Mouse (Mus musculus) limb, embryonic 10.5 days (tissue): ENCODE measurements around the gene Gm9. TPM values are rescaled to one million over a fixed set of nuclear protein-coding genes. Genes with fewer than 3 reads are reported as not detected.

Experiments
- polyA plus RNA-seq: library from polyadenylated mRNA; unstranded; fragments of >200 nt; fragmentation: Nextera tagmentation; extraction: Ambion mirVana; gene quantifications from 2 replicates; pipeline ENCODE4 v1.2.1, GENCODE M21; 2016

Gm9 gene
- polyA plus RNA-seq, 1 experiment from 2014 or later, result not detected

Other genes with a start within 250 kb of the Gm9 start
- gene Sept6, start 219.2 kb downstream of the Gm9 start, polyA plus RNA-seq, result 38.8 and 59.0 TPM in 2 replicates
- 0.09 and 0.15 TPM in 2 replicates for gene Sowahd, start 162.2 kb downstream of the Gm9 start, polyA plus RNA-seq
- gene Rpl39, start 125.6 kb downstream of the Gm9 start, polyA plus RNA-seq, result 429 and 521 TPM in 2 replicates
- 14.0 and 18.4 TPM in 2 replicates for gene Upf3b, start 100.7 kb downstream of the Gm9 start, polyA plus RNA-seq
- 16.8 and 20.2 TPM in 2 replicates for gene Nkap, start 84.2 kb downstream of the Gm9 start, polyA plus RNA-seq
- gene Akap14, start 42.2 kb downstream of the Gm9 start, polyA plus RNA-seq, result not detected in 2 replicates
- gene Ndufa1, start 19.9 kb downstream of the Gm9 start, polyA plus RNA-seq, result 329 and 348 TPM in 2 replicates
- gene Rnf113a1, start 19.8 kb downstream of the Gm9 start, polyA plus RNA-seq, result 9.4 and 11.4 TPM in 2 replicates
- gene Rhox1, start 11.2 kb upstream of the Gm9 start, polyA plus RNA-seq, result not detected in 2 replicates
- not detected in 2 replicates for gene Rhox2a, start 33.9 kb upstream of the Gm9 start, polyA plus RNA-seq
- gene Rhox3a, start 38.9 kb upstream of the Gm9 start, polyA plus RNA-seq, result not detected in 2 replicates
- gene Rhox4a, start 54.3 kb upstream of the Gm9 start, polyA plus RNA-seq, result not detected in 2 replicates
- not detected in 2 replicates for gene Rhox3a2, start 169.0 kb upstream of the Gm9 start, polyA plus RNA-seq
- gene Rhox4a2, start 179.8 kb upstream of the Gm9 start, polyA plus RNA-seq, result not detected in 2 replicates
- gene Rhox2b, start 201.0 kb upstream of the Gm9 start, polyA plus RNA-seq, result not detected in 2 replicates
- not detected in 2 replicates for gene Rhox4b, start 221.5 kb upstream of the Gm9 start, polyA plus RNA-seq
- not detected in 2 replicates for gene Rhox2c, start 242.6 kb upstream of the Gm9 start, polyA plus RNA-seq
- not detected in 2 replicates for gene Rhox3c, start 247.5 kb upstream of the Gm9 start, polyA plus RNA-seq